Mouse (Mus musculus): Measurements from ENCODE around the gene Cass4. TPM values are rescaled to one million over a fixed set of nuclear protein-coding genes. Genes with fewer than 3 reads are reported as not detected.

Cass4 gene
- polyA plus RNA-seq, 1 experiment from 2014 or later, result 0.13 TPM

GRCm38 (mm10) chr2:172437371-172437952, 43.9 kb downstream of the Cass4 start:
- Histone ChIP-seq H3K9ac (replicated peaks; ENCODE audit: low read depth, low read length) (no peak overlapping the region), H3K27ac (ENCODE audit: low read length) (no peak overlapping the region), H3K4me3 (ENCODE audit: low read depth, low read length) (no peak overlapping the region), H3K4me1 (ENCODE audit: control insufficient read depth, insufficient read depth, low read length) (peaks cover 14% of the 10 kb centered on the region; the same call in 1 of the 2 replicates), H3K36me3 (ENCODE audit: control insufficient read depth, insufficient read depth, low read length) (no peaks in the 10 kb centered on the region), H3K4me2 (replicated peaks; ENCODE audit: low read depth, low read length) (no peak overlapping the region), H3K9me3 (ENCODE audit: control insufficient read depth, low read depth, low read length) (no peaks in the 10 kb centered on the region), H3K27me3 (ENCODE audit: control insufficient read depth, insufficient read depth, low read length) (no peaks in the 10 kb centered on the region)
- ATAC-seq (ENCODE audit: insufficient number of reproducible peaks, insufficient read depth, low FRiP score, low read depth), result no peak
- WGBS, result 62% methylated on average over 16 of the region's 16 CpGs

- Histone ChIP-seq H3K4me3 (ENCODE audit: low read depth, low read length) (peak within 1 kb of the TSS; percentile 59), H3K9me3 (ENCODE audit: control insufficient read depth, low read depth, low read length) (no peaks in the 10 kb centered on the region), H3K9ac (replicated peaks; ENCODE audit: low read depth, low read length) (peak within 1 kb of the TSS; percentile 47; the same call in 1 of the 2 replicates), H3K36me3 (ENCODE audit: control insufficient read depth, insufficient read depth, low read length) (no peaks in the 10 kb centered on the region), H3K4me2 (replicated peaks; ENCODE audit: low read depth, low read length) (peak within 1 kb of the TSS; percentile 66), H3K27ac (ENCODE audit: low read length) (peak within 1 kb of the TSS; percentile 61; the same call in 1 of the 2 replicates), H3K4me1 (ENCODE audit: control insufficient read depth, insufficient read depth, low read length) (peaks cover 14% of the 10 kb centered on the region; the same call in 1 of the 2 replicates), H3K27me3 (ENCODE audit: control insufficient read depth, insufficient read depth, low read length) (no peaks in the 10 kb centered on the region)
- 2% methylated on average over 35 of the region's 35 CpGs for WGBS
- peak; percentile 98 for ATAC-seq (ENCODE audit: insufficient number of reproducible peaks, insufficient read depth, low FRiP score, low read depth)
Measured at GRCm38 (mm10) chr2:172439843-172440639, 46.4 kb downstream of the Cass4 start, which contains the start of gene Rtf2. TSS of gene Rtf2 (plus strand) at chr2:172440556.

- Histone ChIP-seq H3K4me2 (replicated peaks; ENCODE audit: low read depth, low read length) (peak overlapping the region; percentile 66), H3K4me3 (ENCODE audit: low read depth, low read length) (peak overlapping the region; percentile 59), H3K27ac (ENCODE audit: low read length) (no peak overlapping the region), H3K36me3 (ENCODE audit: control insufficient read depth, insufficient read depth, low read length) (peaks cover 5% of the 10 kb centered on the region; the same call in 1 of the 2 replicates), H3K9ac (replicated peaks; ENCODE audit: low read depth, low read length) (peak overlapping the region; percentile 47; the same call in 1 of the 2 replicates), H3K27me3 (ENCODE audit: control insufficient read depth, insufficient read depth, low read length) (no peaks in the 10 kb centered on the region), H3K4me1 (ENCODE audit: control insufficient read depth, insufficient read depth, low read length) (peaks cover 14% of the 10 kb centered on the region; the same call in 1 of the 2 replicates), H3K9me3 (ENCODE audit: control insufficient read depth, low read depth, low read length) (no peaks in the 10 kb centered on the region)
- ATAC-seq (ENCODE audit: insufficient number of reproducible peaks, insufficient read depth, low FRiP score, low read depth), result peak; percentile 46; the same call in 1 of the 2 replicates
- under 1% methylated on average over 21 of the region's 21 CpGs for WGBS
Measured at GRCm38 (mm10) chr2:172440640-172441005, 47.0 kb downstream of the Cass4 start.

- Histone ChIP-seq H3K9me3 (ENCODE audit: control insufficient read depth, low read depth, low read length) (no peaks in the 10 kb centered on the region), H3K27ac (ENCODE audit: low read length) (no peak overlapping the region), H3K4me1 (ENCODE audit: control insufficient read depth, insufficient read depth, low read length) (peaks cover 14% of the 10 kb centered on the region; the same call in 1 of the 2 replicates), H3K27me3 (ENCODE audit: control insufficient read depth, insufficient read depth, low read length) (no peaks in the 10 kb centered on the region), H3K36me3 (ENCODE audit: control insufficient read depth, insufficient read depth, low read length) (peaks cover 10% of the 10 kb centered on the region), H3K4me2 (replicated peaks; ENCODE audit: low read depth, low read length) (peak overlapping the region; percentile 66), H3K4me3 (ENCODE audit: low read depth, low read length) (peak overlapping the region; percentile 59), H3K9ac (replicated peaks; ENCODE audit: low read depth, low read length) (peak overlapping the region; percentile 47; the same call in 1 of the 2 replicates)
- no peak for ATAC-seq (ENCODE audit: insufficient number of reproducible peaks, insufficient read depth, low FRiP score, low read depth)
- WGBS, result 33% methylated on average over 6 of the region's 6 CpGs
Measured at GRCm38 (mm10) chr2:172441176-172441575, 47.6 kb downstream of the Cass4 start.

GRCm38 (mm10) chr2:172445617-172446016, 52.0 kb downstream of the Cass4 start:
- H3K36me3 ChIP-seq (ENCODE audit: control insufficient read depth, insufficient read depth, low read length), result peaks cover 47% of the 10 kb centered on the region
- H3K9ac ChIP-seq (replicated peaks; ENCODE audit: low read depth, low read length), result no peak overlapping the region
- peaks cover 10% of the 10 kb centered on the region; the same call in 1 of the 2 replicates for H3K4me1 ChIP-seq (ENCODE audit: control insufficient read depth, insufficient read depth, low read length)
- no peak overlapping the region for H3K27ac ChIP-seq (ENCODE audit: low read length)
- ATAC-seq (ENCODE audit: insufficient number of reproducible peaks, insufficient read depth, low FRiP score, low read depth), result no peak
- no peak overlapping the region for H3K4me2 ChIP-seq (replicated peaks; ENCODE audit: low read depth, low read length)
- no peak overlapping the region for H3K4me3 ChIP-seq (ENCODE audit: low read depth, low read length)
- 93% methylated on average over 4 of the region's 4 CpGs for WGBS
- H3K27me3 ChIP-seq (ENCODE audit: control insufficient read depth, insufficient read depth, low read length), result no peaks in the 10 kb centered on the region
- no peaks in the 10 kb centered on the region for H3K9me3 ChIP-seq (ENCODE audit: control insufficient read depth, low read depth, low read length)

GRCm38 (mm10) chr2:172447317-172447716, 53.7 kb downstream of the Cass4 start:
- Histone ChIP-seq H3K4me1 (ENCODE audit: control insufficient read depth, insufficient read depth, low read length) (no peaks in the 10 kb centered on the region), H3K27me3 (ENCODE audit: control insufficient read depth, insufficient read depth, low read length) (no peaks in the 10 kb centered on the region), H3K4me2 (replicated peaks; ENCODE audit: low read depth, low read length) (no peak overlapping the region), H3K27ac (ENCODE audit: low read length) (no peak overlapping the region), H3K9ac (replicated peaks; ENCODE audit: low read depth, low read length) (no peak overlapping the region), H3K36me3 (ENCODE audit: control insufficient read depth, insufficient read depth, low read length) (peaks cover 57% of the 10 kb centered on the region), H3K4me3 (ENCODE audit: low read depth, low read length) (no peak overlapping the region), H3K9me3 (ENCODE audit: control insufficient read depth, low read depth, low read length) (no peaks in the 10 kb centered on the region)
- WGBS, result 87% methylated on average over 6 of the region's 6 CpGs
- ATAC-seq (ENCODE audit: insufficient number of reproducible peaks, insufficient read depth, low FRiP score, low read depth), result no peak

GRCm38 (mm10) chr2:172448329-172448728, 54.7 kb downstream of the Cass4 start:
- Histone ChIP-seq H3K27me3 (ENCODE audit: control insufficient read depth, insufficient read depth, low read length) (no peaks in the 10 kb centered on the region), H3K4me3 (ENCODE audit: low read depth, low read length) (no peak overlapping the region), H3K36me3 (ENCODE audit: control insufficient read depth, insufficient read depth, low read length) (peaks cover 62% of the 10 kb centered on the region), H3K9ac (replicated peaks; ENCODE audit: low read depth, low read length) (no peak overlapping the region), H3K4me2 (replicated peaks; ENCODE audit: low read depth, low read length) (no peak overlapping the region), H3K9me3 (ENCODE audit: control insufficient read depth, low read depth, low read length) (no peaks in the 10 kb centered on the region), H3K27ac (ENCODE audit: low read length) (no peak overlapping the region), H3K4me1 (ENCODE audit: control insufficient read depth, insufficient read depth, low read length) (no peaks in the 10 kb centered on the region)
- no peak for ATAC-seq (ENCODE audit: insufficient number of reproducible peaks, insufficient read depth, low FRiP score, low read depth)
- WGBS, result 77% methylated on average over 4 of the region's 4 CpGs

GRCm38 (mm10) chr2:172450640-172451039, 57.0 kb downstream of the Cass4 start:
- Histone ChIP-seq H3K9me3 (ENCODE audit: control insufficient read depth, low read depth, low read length) (no peaks in the 10 kb centered on the region), H3K27me3 (ENCODE audit: control insufficient read depth, insufficient read depth, low read length) (no peaks in the 10 kb centered on the region)
- no peak for ATAC-seq (ENCODE audit: insufficient number of reproducible peaks, insufficient read depth, low FRiP score, low read depth)

More at GRCm38 (mm10) chr2:172450640-172451039, 57.0 kb downstream of the Cass4 start:
- Histone ChIP-seq H3K4me2 (replicated peaks; ENCODE audit: low read depth, low read length) (no peak overlapping the region), H3K36me3 (ENCODE audit: control insufficient read depth, insufficient read depth, low read length) (peaks cover 57% of the 10 kb centered on the region), H3K4me1 (ENCODE audit: control insufficient read depth, insufficient read depth, low read length) (no peaks in the 10 kb centered on the region), H3K9ac (replicated peaks; ENCODE audit: low read depth, low read length) (no peak overlapping the region), H3K27ac (ENCODE audit: low read length) (no peak overlapping the region), H3K4me3 (ENCODE audit: low read depth, low read length) (no peak overlapping the region)
- 88% methylated on average over 6 of the region's 6 CpGs for WGBS

All from stomach, embryonic 14.5 days (tissue).